Mouse (Mus musculus) liver, embryonic 14.5 days (tissue): ENCODE data around the gene Zfp661.

Experiments
- CTCF ChIP-seq: IDR thresholded peaks from 2 replicates; pipeline ENCODE4 v1.5.1; 2016; ENCODE audit warnings: antibody characterized with exemption, low read depth, control low read depth
- EP300 ChIP-seq: IDR thresholded peaks from 2 replicates; pipeline ENCODE4 v1.6.1; 2016; ENCODE audit warnings: antibody characterized with exemption, low read depth

GRCm38 (mm10) chr2:127551078-127551477 lies 35.8 kb downstream of the Zfp661 start:
- TF ChIP-seq CTCF (peak; percentile 55), EP300 (no peak)
